Mouse (Mus musculus) MEL (cell line): Measurements from ENCODE around the gene Sbds.

Experiments used
- E2F4 ChIP-seq: IDR thresholded peaks from 2 replicates; pipeline ENCODE4 v1.6.1; 2011; ENCODE audit warnings: low read depth, low read length, improper control_type of control experiment, borderline replicate concordance
- GABPA ChIP-seq: IDR thresholded peaks from 2 replicates; pipeline ENCODE4 v1.6.1; 2012; ENCODE audit warnings: low read depth, mild to moderate bottlenecking, inconsistent platforms, low read length, improper control_type of control experiment, moderate library complexity
- GATA1 ChIP-seq: IDR thresholded peaks from 2 replicates; pipeline ENCODE4 v1.6.1; 2011; ENCODE audit warnings: low read depth, low read length, improper control_type of control experiment
- POLR2A ChIP-seq, 2 experiments: IDR thresholded peaks; 2 replicates each; pipeline ENCODE4 v1.6.1; 2011 to 2012; ENCODE audit warnings: low read length in 2 of 2, mild to moderate bottlenecking in 2 of 2, control low read depth in 1 of 2, improper control_type of control experiment in 1 of 2, low read depth in 1 of 2, moderate library complexity in 1 of 2; ENCODE audit not compliant: control insufficient read depth in 1 of 2, insufficient read depth in 1 of 2, poor library complexity in 1 of 2
- POLR2AphosphoS2 ChIP-seq: IDR thresholded peaks from 2 replicates; pipeline ENCODE4 v1.6.1; 2011; ENCODE audit warnings: low read length, improper control_type of control experiment
- TBP ChIP-seq: IDR thresholded peaks from 2 replicates; pipeline ENCODE4 v1.8.0; 2011; ENCODE audit warnings: low read depth, low read length, improper control_type of control experiment
- ZKSCAN1 ChIP-seq: IDR thresholded peaks from 2 replicates; pipeline ENCODE4 v1.6.1; 2012; ENCODE audit warnings: low read depth, mild to moderate bottlenecking, inconsistent platforms, low read length, improper control_type of control experiment, moderate library complexity
- ZNF384 ChIP-seq: IDR thresholded peaks from 2 replicates; pipeline ENCODE4 v1.6.1; 2012; ENCODE audit warnings: low read depth, mild to moderate bottlenecking, inconsistent platforms, low read length, improper control_type of control experiment

GRCm38 (mm10) chr5:130264433-130265005, 9.2 kb upstream of the Sbds start:
- TF ChIP-seq ZNF384: no peak
- no peak for TF ChIP-seq E2F4
- no peak for TF ChIP-seq POLR2A (IDR thresholded peaks at IDR 0.05; ENCODE audit: control insufficient read depth in 1 of 2, insufficient read depth in 1 of 2, low read depth in 1 of 2, low read length in 2 of 2, poor library complexity in 1 of 2)
- no peak for TF ChIP-seq POLR2AphosphoS2
- no peak for TF ChIP-seq GATA1
- TF ChIP-seq GABPA: no peak
- no peak for TF ChIP-seq ZKSCAN1
- no peak for TF ChIP-seq TBP
